Mouse (Mus musculus): ENCODE results near the gene Csrp2. TPM values are rescaled to one million over a fixed set of nuclear protein-coding genes. Genes with fewer than 3 reads are reported as not detected.

Gene Csrp2
- total RNA-seq, 2 experiments from 2014 or later = 28.1 to 28.6 TPM

DNA sequence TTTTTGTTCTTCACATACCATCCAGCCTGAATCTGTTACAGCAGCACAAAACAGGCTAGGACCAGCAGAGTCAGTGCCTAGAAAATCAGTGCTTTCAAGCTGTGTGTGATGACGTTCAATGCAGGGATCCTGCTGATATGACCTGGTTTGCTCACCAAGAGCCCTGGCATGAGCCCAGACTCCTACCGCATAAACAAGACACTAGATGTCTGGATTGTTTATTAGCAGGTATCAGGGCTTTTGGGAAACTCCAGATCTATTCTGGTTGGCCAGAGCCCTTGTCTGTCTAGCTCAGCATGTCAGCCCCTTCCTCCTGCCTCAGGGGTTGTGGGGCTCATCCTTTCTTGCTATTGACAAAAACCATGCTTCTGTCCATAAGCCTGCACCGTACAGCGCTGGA lies 10.2 kb downstream of the Csrp2 start:
- DNase-seq = no peak
- intact Hi-C loops (cut with DNase I; ENCODE audit: low total_unique reads) = no loop called here

DNA sequence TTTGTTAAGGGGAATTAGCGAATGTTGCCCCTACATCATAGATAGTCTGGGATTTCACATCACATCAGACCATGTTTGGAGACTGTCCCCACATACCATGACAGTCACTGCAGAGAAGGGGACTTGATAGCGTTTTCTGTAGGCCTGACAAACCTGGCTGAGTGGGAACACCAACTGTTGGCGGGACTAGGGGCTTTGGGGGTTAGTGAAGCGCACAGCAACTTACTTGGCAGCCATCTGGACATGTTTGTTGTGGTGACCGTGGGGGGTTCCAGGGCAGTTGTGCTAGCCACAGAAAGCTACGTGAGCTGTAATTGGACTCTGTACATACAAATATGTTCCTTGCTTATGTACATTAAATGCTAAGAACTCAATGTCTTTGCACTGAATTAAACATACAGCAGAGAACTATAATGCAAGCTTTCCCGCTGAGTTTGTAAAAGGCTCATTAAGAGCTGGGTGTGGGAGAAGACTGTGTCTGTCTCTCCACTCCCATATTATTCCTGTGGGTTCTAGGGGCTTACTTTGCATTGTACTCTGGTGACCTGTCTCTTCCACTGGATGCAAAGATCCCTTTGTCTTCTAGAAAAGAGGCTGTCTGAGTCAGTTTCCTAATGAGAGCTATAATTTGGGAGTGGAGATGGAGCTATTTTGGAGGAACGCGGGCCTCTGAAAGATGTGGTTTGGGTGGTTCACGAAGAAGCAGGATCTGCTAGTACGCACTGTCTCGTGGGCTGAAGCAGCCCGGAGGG lies 11.7 kb downstream of the Csrp2 start:
- DNase-seq = no peak
- intact Hi-C loops (cut with DNase I; ENCODE audit: low total_unique reads) = no loop called here

DNA sequence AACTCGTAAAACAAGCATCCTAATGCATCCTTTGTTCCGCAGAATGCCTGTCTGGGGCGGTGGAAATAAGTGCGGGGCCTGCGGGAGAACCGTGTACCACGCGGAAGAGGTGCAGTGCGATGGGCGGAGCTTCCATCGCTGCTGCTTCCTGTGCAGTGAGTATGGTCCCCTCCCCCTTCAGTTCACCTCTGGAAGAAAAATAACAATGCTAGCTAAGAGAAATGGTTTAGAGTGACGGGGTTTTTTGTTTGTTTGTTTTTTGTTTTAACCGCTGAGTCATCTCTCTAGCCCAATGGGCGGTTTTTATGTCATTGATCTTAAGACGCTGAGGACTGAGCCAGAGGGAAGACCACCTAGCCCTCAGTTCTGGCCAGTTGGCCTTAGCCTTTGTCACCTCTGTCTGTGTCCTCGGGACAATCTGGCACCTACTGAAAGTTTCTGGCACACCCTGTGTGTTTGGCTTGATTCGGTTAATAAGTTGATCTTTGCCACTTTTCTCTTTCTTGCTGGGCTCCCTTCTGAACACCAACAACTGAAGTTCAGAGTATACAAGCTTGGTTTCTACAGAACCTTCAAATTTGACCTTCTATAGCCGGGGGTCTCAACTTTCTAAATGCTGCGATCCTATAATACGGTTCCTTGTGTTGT lies 12.4 kb downstream of the Csrp2 start:
- intact Hi-C loops (cut with DNase I; ENCODE audit: low total_unique reads) = no loop called here

DNA sequence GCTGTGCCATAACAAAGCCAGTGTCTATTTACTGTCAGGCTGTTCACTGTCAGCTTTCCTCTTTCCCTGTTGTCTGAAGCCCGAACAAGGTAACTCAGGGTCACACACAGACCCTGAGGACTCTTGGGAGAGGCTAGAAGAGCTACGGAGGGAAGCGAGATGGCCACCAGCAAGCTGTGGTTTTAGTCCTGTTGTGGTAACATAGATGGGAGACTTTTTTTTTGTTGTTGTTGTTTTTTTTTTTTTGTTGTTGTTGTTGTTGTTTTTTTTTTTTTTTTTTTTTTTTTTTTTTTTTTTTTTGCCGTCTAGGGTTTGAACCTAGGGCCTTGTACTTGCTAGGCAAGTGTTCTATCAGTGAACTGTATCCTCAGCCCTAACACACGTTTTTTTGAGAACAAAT lies 14.0 kb downstream of the Csrp2 start:
- DNase-seq = no peak
- intact Hi-C loops (cut with DNase I; ENCODE audit: low total_unique reads) = no loop called here

More for the DNA sequence above, 12.4 kb downstream of the Csrp2 start:
- DNase-seq = no peak

DNA sequence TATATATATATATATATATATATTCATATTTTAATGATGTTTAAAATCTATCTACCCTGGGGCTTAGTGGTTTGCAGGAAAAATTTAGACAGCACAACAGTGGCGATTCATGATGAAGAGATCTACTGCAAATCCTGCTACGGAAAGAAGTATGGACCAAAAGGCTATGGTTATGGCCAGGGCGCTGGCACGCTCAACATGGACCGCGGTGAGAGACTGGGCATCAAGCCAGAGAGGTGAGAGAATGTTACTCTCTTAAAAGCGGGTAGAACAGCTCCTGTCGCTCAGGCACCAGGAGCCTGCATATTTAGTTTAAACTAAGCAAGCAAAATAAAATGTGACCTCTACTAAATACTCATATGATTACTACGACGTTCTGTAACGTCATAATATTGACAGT lies 15.5 kb downstream of the Csrp2 start:
- DNase-seq = no peak
- intact Hi-C loops (cut with DNase I; ENCODE audit: low total_unique reads) = no loop called here

DNA sequence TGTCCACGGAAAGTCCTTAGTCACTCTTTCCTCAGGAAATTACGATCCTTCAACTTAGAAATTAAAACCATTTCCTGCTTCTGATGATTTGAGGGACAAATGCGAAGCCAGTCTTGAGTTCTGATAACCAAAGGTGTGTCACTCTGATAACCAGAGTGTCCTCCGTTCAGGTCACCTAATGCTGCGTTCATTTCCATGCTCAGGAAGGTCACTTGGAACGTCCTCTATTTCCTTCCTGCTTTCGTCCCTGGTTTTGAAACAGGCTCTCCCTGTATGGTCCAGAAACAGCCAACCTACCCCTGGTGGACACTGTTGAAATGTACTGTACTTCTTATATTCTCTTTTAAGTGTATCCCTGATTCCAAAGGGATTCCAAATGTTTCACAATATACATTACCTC lies 16.1 kb downstream of the Csrp2 start:
- no peak for DNase-seq
- intact Hi-C loops (cut with DNase I; ENCODE audit: low total_unique reads) = no loop called here

DNA sequence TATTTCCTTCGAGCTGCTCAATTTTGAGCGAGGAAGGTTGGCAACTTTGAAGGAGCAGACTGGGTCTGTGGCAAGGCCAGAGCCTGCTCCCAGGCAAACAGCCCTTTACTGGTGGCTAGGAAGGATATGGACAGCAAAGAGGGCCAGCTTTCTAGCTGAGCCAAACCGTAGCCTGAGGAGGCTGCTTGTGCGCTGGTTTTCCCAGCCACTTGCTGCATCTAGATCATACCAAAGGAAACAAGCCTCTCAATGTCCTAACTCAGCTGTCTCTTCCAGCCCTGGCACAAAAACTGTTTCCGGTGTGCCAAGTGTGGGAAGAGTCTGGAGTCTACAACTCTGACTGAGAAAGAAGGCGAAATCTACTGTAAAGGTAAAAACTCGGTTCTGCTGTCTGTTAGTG lies 18.8 kb downstream of the Csrp2 start:
- DNase-seq = peak; percentile 45
- intact Hi-C loops (cut with DNase I; ENCODE audit: low total_unique reads) = no loop called here

DNA sequence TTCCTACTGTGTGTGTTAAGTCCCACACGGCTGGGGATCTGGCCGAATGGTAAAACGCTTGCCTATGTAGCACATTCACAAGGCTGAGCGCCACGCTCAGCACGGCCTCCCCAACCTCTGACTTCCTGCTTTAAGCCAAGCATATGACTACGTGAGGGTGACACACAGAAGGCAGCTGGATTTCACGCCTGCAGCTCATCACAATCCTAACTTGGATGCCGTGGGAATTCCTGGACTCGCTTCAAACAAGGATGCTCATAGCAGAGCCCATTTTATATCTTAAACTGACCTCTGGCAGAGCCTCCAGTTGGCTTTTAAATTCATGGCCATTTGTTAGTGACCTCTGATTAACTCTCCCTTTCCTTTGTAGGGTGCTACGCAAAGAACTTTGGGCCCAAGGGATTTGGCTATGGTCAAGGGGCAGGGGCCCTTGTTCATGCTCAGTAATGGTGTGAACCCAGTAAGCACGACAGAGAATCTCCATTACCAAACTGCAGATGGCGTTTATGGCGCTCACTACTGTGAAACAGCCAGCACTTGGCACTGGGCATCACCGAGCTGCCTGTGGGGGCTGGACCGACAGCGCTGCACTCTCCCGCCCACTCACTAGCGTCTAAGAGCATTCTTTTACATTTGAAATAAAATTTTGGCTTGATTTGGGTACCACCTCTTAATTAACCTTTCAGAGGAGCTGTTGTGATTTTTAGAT lies 19.4 kb downstream of the Csrp2 start:
- peak; percentile 24 for DNase-seq
- intact Hi-C loops (cut with DNase I; ENCODE audit: low total_unique reads) = no loop called here

DNA sequence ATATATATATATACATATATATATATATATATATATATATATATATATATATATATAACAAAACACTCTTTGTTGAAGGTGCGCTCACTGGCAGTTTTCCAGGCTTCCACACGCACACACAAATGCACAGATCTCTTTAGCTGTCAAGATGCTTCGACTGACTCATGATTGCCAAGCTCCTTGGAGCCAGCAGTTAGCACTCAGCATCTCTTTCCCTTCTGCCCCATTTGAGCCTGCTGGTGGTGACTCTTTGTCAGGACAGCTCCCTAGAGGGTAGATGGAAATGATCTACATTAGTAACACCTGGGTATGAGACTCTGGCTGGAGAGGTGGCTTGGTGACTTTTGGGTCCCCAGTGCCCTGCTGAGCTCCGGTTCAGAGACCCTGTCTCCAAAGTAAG lies 20.1 kb downstream of the Csrp2 start:
- intact Hi-C loops (cut with DNase I; ENCODE audit: low total_unique reads) = no loop called here
- no peak for DNase-seq

DNA sequence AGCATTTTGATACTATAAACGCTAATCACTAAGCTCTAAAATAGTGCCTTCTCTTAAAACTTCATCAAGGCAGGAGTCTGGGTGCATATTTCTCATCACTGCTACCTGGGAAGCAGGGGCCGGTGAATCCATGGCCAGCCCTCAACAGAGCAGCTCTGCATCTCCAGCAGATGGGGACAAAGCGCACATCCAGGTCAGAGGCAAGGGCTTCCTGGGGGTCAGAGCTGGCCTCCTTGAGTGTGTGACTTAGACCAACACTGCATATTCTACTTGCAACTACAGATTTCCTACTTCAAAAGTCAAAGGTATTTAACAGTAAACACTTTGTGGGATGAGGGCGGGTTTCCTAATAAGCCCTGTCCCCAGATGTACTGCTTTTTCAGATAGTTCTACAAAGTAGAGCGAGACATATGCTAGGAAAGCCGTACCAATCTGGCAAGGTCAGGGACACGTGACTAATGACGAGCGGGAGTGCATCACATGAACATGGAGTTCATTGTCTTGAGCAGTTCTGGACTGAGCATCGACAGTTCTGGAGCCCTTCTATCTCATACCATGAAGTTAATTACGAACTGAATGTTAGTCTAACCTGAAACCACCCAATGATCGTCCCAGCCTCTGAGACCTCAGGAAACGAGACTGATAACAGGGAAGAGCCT lies 21.3 kb downstream of the Csrp2 start:
- no peak for DNase-seq
- intact Hi-C loops (cut with DNase I; ENCODE audit: low total_unique reads) = no loop called here

DNA sequence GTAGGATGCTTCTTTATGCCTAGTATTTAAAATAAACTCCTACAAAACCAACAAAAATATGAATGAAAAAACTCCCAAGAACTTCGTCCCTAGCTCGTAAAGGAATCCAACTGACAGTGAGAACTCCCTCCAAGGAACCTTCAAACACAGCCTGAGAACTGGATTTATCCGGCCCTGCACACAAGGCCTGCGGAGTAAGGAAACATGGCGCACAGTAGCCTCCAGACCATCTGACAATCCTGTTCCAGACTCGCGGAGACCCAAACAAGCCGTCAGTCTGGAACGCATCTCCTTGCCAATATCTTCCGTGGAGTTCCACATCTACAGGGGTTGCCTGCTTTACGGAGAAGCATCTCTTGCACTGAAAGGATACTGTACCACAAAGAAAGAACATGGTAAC lies 22.4 kb downstream of the Csrp2 start:
- intact Hi-C loops (cut with DNase I; ENCODE audit: low total_unique reads) = no loop called here
- DNase-seq = no peak

DNA sequence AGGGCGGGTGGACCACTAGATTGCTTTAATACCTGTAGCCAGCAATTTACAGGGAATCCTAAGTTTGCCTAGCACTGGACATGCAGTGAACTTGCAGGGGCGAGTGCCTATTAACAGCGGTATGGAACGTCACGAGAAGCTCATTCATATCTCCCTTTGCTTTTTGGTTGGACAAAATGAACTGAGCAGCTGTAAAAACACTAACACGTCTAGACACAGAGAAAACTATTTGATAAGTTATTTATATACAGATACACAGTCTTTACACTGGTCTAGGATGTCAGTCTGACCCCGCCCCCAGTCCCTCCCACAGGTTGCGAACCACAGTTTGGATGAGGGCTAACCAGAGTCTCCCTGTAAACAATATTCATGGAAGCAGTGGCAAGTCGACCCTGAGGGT lies 23.2 kb downstream of the Csrp2 start:
- intact Hi-C loops (cut with DNase I; ENCODE audit: low total_unique reads) = no loop called here
- DNase-seq = no peak

DNA sequence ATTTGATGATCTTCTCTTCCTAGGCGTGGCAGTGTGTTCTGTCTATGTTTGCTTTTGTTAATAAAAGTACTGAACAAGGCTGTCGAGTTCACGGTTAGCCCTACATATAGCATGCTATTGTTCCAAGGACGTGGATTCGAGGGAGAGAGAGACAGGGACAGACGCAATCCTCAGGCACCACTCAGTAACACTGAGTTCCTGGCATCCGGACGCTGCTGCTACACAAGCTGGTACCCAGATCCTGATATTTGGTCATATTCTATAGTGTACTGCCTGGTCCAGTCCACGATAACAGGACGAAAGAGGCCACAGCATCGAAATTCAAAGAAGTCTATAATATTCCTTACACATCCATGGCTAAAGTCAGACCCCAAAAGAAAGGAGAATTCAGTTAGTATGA lies 24.6 kb downstream of the Csrp2 start:
- no peak for DNase-seq
- intact Hi-C loops (cut with DNase I; ENCODE audit: low total_unique reads) = no loop called here

DNA sequence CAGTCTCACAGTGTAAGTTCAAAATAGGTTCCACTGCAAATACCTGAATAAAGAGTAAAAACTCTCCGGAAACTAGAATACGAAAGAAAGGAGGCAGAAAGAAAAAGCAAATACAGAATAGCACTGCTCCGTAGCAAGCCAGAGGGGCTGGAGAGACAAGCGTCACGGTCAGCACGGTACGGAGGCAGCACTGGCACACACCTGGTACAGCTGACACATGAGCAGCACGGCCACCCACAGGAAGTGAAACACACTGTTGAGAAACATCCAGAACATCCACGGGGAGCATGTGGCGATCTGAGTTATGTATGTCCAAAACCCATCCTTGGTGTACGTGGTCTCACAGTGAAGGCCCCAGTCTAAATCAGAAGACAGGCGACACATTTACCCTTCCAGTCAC lies 26.4 kb downstream of the Csrp2 start:
- DNase-seq = no peak
- intact Hi-C loops (cut with DNase I; ENCODE audit: low total_unique reads) = no loop called here

DNA sequence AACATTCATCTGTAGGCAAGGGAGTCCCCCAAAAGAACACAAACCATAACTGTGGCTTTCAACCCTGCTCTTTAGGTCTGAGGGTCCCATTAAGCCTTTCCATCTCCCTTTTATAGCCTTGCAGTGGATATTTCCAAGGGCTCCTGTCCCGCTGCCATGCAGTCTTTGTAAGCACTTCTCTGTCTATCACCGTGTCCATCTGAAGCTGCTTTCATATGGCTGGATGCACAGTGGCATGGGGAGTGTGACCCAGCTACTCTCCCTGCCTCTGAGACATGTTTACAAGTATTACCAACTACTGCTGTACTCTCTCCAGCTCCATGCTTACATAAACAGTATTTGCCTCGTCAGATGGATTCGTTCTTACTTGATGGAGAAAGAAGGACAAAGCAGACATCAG lies 28.0 kb downstream of the Csrp2 start:
- intact Hi-C loops (cut with DNase I; ENCODE audit: low total_unique reads) = no loop called here
- no peak for DNase-seq

DNA sequence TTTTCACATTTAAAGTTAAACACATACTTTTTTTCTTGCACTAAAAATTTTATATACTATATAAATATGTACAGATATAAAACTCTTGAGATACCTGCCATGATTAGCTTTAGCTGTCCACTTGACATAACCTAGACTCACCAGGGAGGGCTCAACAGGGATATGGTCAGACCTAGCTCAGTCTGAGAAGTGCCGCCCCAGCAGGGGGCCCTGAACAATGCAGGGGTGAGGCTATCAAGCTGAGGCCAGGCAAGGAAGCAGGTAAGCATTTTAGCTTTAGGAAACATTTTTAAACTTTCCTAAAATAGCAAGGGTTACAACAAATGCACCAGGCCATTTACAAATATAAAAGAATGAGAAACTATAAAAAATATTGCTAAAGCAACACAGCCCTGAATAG lies 31.5 kb downstream of the Csrp2 start:
- intact Hi-C loops (cut with DNase I; ENCODE audit: low total_unique reads) = no loop called here
- DNase-seq = no peak

DNA sequence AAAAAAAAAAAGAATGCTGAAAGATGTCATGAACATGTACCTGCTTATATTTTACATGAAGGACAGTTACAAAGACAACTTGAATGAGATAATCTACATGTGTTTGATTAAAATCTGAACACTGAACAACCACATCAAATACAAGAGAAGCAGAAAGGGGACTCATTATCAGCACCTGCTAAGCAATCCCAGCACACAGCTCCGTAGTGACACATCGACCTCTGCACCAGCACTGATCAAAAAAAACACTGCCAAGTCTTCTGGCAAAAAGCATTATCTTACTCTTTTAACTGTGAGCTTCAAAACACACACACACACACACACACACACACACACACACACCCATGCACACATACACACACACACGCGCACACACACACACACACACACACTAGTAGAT lies 32.2 kb downstream of the Csrp2 start:
- intact Hi-C loops (cut with DNase I; ENCODE audit: low total_unique reads) = no loop called here
- DNase-seq = no peak

DNA sequence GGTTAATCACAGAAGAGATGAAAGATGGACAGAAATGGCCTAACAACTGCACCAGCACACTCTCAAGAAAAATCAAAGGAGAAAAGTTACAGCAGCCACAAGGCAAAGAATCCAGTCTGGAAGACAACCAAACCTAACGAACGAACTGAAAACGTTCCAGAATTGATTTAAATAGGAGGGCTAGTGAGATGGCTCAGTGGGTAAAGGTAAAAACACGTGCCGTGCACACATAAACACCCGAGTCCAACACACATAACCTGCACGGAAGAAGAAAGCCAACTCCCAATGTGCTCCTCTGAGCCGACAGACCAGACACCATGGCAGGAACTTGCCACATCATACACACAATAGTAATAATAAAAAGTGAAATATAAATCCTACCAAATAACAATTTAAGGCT lies 32.7 kb downstream of the Csrp2 start:
- no peak for DNase-seq
- intact Hi-C loops (cut with DNase I; ENCODE audit: low total_unique reads) = no loop called here

DNA sequence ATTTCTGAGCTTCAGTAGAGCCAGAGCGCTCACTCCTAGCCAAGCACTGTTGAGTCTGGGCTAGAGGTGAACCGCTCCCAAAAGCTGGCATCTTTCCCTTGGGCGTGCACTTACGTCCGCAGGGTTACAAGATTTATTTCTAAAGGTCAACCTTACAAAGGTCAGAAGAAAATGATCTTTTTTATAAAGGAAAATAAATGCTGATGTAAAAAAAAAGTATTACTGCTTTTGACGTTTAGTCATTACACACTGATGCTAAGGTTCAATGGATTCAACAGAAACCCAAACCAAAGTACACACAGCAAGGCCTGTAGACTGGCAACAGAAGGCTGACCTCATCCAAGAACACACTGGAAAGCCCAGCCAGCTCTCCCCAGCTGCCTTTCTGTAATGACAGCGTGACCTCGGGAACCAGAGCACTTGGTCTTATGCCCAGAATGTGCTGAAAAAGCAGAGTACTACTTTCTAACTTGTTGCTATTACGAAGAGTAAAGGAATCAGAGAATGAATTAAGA lies 33.4 kb downstream of the Csrp2 start:
- DNase-seq = peak; percentile 83
- intact Hi-C loops (cut with DNase I; ENCODE audit: low total_unique reads) = no loop called here

DNA sequence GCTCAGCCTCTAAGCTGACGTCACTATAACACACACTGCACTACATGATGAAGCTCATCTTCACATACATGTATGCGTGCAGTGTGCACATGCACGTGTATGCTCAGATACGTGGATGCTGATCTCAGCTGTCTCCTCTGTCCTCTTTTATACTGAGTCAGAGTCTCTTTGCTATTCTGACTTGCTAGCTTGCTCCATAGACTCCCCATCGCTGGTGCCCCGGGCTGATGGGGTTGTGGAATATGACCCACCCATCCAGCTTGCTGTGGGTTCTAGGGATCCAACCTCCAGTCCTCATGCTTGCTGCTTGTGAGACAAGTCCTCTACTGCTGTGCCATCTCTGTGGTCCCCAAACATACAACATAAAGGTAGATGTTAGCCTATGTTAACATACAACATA lies 39.3 kb downstream of the Csrp2 start:
- DNase-seq = no peak
- intact Hi-C loops (cut with DNase I; ENCODE audit: low total_unique reads) = no loop called here

Data from gastrocnemius, postnatal 14 days (tissue).